Mouse (Mus musculus) urinary bladder, adult 2 months (tissue): ENCODE data around the gene Rnf114. TPM values are rescaled to one million over a fixed set of nuclear protein-coding genes. Genes with fewer than 3 reads are reported as not detected.

ENCODE experiments used
- DNase-seq: peaks from one replicate; pipeline ENCODE4 v3.0.0; 2022; ENCODE audit warnings: low spot score
- polyA plus RNA-seq: library from polyadenylated mRNA; depleted of rRNA; stranded (reverse); fragments of >200 nt; gene quantifications from 2 replicates; pipeline ENCODE4 v1.2.3, GENCODE M21; 2012

Gene Rnf114
- polyA plus RNA-seq, 1 experiment: 78.6 TPM

DNA sequence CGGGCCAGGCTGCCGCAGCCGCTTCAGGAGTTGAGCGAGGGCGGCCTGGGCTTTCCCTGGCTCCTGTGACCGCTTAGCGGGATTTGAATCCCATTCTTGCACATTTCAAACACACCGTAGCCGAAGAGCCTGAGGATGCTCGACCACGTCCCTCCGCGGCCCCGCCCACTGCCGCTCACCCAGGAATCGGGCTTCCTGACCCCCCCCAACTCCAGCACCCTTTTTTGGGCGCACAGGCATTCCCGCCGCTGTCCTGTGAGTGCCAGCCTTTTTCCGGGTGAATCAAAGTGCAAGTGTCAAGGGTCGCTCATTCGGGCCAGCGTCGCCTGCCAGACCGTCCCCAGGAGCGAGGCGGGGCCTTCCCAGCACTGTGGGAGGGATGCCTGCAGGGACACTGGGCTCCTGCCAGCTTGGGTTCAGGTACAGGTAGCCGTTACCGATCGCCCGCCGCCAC lies 11.5 kb downstream of the Rnf114 start:
- peak; percentile 55 for DNase-seq

DNA sequence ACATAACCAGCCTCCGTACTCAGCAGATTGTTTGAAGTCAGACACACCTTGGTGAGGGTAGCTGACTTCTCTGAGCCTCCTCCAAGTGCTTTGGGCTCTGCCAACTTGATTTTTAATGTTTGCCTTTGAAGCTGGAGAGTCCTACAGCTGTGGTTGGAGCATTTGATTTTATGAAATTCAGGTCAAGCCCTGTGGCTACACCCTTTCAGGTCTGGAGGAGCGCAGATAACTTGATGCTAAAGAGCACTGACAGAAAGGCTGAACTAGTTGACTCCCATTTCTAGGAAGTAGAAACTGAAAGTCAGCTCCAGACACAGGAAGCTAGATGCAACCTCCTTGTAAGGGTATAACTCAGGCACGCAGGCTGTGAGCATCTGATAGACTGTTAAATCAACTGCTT lies 12.7 kb downstream of the Rnf114 start:
- DNase-seq: no peak

DNA sequence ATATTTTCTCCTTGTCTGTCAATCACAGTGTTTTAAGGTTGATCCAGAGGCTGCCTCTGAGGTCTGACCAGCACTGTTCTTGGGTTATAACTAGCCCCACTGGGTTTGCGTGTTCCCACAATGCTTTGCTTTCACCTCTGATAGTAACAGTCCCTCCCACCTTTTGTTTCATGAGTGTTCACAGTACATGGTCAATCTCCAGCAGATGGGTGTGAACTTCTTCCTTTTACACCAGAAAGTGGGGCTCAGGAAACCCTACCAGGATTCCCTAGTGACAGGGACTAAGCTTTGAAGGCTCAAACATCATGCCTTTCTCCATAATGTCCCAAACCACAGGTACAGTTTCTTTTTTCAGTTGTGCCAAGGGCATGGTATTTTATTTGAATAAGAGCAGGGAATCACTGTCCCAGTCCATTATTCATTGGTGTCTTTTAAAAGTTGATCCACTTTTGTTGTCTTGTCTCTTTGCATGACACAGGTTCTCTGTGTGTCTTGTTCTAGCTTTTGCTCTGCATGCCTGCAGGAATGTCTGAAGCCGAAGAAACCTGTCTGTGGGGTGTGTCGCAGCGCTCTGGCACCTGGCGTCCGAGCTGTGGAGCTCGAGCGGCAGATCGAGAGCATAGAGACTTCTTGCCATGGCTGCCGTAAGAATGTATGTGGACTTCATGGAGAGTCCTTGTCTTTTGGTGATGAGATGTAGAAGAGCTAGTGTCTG lies 14.3 kb downstream of the Rnf114 start:
- DNase-seq: no peak

DNA sequence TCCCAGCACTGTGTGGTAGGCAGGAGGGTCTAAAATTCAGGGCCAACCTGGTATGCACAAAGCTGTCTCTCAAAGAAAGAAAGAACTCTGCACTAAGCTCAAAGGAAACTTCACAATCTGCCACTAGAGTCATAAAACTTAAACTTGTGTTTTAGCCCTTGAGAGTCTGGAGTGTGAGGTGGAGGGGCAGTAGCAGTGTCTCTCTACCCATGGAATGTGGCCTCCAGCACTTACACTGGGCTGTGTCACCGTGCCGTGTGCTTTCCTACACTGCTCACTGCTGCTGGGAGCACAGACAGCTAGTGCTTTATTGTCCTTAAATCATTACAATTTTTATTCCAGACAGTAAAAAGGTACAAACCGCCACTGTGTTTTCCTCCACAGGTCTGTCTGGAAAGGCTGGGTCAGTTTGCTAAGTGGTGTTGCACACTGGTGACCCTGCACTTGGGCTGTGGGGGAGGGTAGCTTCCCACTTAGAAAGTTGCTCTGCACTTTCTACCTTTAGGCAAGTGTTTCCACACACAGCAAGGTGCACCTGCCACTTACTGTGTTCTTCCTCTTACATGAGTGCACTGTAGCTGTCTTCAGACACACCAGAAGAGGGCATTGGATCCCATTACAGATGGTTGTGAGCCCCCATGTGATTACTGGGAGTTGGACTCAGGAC lies 15.4 kb downstream of the Rnf114 start:
- DNase-seq: no peak

DNA sequence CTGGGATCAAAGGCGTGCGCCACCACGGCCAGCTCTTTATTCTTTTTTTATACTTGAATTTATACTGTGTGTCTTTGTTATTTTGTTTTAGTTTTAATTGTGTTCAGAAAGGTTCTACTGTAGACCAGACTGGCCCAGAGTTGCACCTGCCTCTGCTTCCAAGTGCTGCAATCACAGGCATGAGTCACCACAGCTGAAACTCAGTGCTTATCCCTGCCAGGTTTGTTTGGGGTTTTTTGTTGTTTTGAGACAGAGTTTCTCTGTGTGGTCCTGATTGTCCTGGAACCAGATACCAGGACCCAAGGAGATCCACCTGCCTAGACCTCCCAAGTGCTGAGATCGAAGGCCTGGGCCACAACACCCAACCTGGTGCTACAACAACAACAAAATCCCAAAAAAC lies 16.1 kb downstream of the Rnf114 start:
- no peak for DNase-seq

DNA sequence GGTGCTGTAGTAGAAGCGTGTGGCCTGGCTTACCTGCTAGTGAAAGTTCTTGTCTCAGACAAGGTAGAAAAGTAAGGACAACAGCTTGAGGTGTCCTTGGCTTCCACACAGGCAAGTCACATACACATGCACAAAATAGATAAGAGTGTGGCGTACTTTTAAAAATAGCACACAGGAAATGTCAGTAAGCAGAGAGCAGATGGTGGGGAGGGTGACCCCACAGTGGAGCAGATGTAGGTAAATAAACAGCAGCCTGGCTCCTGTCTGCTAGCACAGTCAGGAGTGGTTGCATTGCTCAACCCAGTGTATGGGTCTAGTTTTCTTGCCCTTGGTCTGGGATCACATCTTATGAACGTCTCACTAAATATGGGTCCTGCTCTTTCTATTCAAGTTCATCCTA lies 18.0 kb downstream of the Rnf114 start:
- no peak for DNase-seq

DNA sequence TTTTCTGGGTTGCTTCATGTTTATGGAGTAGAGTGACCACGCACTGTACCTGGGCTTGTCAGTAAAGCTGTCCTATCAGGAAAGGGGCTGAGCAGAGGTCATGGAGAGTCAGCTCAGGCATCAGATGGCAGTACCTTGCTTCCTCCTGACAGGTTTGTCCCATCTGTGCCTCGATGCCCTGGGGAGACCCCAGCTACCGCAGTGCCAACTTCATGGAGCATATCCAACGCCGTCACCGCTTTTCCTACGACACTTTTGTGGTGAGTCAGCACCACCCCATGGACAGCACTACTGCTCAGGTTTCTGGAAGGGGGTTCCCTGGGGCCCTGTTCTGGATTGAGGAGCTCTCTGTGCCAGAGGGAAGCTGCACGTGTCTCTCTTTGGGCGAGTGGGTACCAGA lies 19.9 kb downstream of the Rnf114 start:
- DNase-seq: no peak

DNA sequence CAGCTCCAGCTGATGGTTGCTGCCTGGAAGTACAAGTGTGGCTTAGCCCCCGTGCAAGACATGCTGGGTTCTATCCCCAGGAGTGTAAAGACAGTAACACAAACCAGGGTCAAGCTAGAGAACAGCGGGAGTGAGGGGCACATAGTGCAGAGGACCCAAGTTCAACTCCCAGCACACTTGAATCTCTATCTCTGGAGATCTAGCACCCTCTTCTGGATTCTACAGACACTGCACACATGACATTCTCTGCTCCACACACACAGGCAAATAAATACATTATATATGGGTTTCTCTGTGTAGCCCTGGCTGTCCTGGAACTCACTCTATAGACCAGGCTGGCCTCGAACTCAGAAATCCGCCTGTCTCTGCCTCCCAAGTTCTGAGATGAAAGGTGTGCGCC lies 20.5 kb downstream of the Rnf114 start:
- no peak for DNase-seq

DNA sequence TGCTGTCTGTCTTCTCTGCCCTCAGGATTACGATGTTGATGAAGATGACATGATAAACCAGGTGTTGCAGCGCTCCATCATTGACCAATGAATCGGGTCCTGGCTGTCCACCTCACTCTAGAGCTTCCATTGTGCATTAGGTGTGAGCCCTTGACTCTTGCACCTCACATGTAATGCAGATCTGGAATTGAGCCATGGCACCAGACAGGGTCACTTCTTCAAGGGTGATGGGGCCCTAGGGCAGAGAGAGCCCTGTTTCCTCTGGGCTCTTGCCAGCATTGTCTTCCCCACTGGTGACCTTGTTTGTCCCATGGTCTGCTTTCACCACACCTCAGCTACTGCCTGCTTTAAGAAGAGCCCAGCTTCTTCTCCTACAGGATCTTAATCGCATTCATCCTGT lies 22.2 kb downstream of the Rnf114 start:
- DNase-seq: no peak

DNA sequence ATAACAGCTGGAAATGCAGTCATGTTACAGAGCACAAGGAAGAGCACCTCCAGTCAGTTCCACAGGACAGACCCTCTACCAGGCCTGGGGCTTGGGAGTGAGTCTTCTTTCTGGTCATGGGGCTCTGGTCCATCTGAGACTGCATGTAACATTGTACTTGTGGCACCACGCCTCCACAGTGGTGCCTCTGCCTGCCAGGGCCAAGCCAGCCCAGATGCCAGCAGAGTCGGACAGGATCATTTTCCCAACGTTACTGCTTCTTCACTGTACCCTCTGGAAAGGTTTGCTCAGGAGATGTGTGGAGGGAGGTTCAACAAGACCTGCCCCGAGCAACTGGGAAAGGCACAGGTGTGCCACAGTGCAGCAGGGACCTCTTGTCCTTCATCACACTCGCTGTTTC lies 23.2 kb downstream of the Rnf114 start:
- no peak for DNase-seq

DNA sequence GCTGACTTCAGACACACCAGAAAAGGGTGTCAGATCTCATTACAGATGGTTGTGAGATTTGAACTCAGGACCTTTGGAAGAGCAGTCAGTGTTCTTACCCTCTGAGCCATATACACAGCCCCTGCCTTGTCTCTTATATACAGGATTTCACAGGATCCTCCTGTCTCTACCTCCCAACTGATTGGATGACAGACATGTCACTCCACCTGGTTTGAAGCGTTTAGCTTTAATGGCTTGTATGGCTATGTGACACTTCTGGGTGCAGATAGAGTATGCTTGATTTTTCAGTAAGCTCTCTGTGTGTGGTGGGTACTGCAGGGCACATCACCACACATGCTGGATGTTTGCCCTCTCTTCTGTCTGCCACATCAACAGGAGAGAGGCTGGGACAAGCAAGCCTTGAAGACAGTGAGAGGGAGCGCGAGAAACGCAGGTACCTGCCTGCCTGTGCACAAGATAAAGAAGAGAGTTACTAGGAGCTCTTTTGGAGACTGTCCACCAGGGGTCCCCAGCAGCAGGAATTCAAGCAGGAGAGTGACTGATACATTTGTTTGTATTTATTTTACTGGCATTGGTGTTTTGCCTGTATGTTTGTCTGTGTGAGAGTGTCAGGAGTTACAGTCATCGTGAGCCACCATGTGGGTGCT lies 27.3 kb downstream of the Rnf114 start:
- no peak for DNase-seq

DNA sequence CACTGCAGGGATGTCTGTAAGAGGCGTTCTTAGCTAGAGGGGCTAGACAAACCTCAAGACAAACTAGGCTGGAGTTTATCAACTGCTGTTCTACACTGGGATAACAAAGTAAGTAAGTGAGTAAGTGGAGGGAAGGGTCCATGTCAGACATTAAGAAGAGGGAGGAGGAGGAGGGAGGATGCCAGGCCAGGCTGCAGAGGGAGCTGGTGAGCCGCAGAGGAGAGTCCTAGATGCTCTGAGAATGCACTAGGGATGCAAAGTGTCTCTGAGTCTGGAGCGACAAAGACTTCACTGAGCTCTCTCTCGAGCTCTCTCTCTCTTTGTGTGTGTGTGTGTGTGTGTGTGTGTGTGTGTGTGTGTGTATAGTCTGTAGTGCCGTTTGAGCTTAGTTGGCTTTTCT lies 35.8 kb downstream of the Rnf114 start:
- DNase-seq: no peak

DNA sequence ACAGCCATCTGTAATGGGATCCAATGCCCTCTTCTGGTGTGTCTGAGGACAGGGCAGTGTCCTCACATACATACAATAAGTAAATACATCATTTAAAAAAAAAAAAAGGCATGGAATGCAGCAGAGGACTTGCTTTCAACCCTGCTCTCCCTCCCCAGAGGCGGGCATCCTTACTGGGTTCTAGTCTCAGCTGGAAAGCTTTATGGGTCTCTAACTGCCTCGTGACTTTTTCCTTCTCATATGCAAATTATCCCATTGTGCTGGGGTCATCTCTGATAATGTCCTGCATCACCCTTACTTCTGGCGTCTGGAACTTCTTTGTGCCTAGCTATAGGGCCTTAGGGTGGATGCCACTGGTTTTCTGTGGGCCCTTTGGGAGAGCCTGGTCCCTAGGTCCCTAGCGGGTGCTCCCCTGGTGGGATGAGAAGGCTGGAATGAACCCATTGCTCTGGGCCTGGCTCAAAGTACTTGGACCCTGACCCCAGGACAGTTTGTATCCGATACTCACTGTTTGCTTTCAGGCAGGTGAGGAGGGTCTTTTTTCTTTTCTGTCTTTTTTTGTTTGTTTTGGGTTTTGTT lies 37.6 kb downstream of the Rnf114 start:
- DNase-seq: no peak

DNA sequence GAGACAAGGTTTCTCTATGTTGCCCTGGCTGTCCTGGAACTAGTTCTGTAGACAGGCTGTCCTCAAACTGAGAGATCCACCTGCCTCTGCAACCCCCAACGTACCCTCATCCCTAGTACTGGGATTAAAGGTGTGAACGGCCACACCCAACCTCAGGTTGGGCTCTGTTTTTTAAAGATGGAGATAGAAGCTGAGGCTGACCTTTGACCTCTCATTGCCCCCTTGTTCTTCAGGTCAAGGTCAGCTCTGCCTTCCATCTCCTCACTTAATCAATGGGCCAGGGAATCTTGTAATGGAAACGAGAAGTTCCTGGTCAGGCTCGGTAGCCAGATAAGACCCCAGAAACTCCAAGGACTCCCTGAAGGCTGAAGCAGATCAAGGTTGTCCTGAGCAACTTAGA lies 38.1 kb downstream of the Rnf114 start:
- DNase-seq: no peak

DNA sequence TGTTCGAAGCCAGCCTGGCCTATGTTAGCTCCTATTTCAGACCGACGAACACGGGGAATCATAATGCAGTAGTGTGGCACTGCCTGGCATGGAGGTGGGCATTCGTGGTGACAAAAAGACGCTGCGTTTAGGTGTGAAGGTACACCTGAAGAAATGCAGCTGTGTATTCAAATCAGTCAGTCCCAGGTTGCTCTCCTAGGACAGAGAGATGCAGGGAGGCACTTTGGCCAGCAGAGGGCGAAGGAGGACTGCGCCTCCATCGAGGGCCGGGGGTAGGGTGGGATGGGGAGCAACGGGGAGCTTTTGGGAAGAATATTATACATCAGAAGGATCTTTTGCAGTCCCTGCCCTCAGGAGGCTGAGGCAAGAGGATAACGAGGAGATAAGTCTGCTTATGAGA lies 39.7 kb downstream of the Rnf114 start:
- no peak for DNase-seq

DNA sequence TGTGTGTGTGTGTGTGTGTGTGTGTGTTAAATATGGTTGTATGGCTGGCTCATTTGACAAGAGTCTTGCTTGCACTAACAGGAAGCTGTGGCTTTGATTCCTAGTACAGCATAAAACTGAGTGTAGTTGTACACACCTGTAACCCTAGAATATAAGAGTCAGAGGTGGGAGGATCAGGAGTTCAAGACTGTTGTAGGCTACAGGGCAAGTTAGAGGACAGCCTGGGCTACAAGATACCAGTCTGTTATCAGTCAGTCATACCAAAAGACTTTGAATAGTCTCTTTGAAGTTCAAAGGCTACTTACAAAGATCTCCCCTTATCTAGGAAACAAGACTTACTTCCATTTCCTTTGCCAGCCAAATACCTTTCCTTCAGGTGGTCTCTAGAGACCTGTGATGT lies 41.4 kb downstream of the Rnf114 start:
- DNase-seq: no peak

DNA sequence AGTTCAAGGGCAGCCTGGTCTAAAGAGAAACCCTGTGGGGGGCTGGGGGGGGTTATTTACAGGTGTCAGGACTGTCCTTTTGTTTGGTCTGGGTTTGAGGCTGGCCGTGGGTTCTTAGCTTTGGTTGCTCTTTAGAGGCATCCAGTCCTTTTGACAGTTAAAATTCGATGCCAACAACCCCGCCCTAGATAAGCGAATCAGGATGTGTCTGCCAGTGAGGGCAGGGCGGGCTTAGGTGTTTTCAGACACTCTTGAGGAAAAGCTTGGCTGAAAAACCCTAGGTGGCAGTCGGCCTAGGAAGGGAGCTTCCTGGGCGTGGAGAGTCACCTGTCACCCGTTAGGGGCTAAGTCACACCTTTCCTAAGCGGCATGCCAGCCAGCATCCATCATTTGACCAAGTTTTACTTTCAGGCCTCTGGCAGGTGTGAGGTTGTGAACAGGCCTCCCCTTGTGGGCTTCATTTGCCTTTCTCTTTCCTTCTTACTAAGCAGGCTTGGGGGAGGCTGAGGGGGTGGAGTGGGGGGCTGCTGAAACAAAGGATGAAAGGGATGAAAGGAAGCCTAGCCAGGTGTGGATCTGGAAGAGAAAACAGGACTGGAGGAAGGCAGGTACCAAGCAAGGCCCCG lies 44.0 kb downstream of the Rnf114 start:
- no peak for DNase-seq

DNA sequence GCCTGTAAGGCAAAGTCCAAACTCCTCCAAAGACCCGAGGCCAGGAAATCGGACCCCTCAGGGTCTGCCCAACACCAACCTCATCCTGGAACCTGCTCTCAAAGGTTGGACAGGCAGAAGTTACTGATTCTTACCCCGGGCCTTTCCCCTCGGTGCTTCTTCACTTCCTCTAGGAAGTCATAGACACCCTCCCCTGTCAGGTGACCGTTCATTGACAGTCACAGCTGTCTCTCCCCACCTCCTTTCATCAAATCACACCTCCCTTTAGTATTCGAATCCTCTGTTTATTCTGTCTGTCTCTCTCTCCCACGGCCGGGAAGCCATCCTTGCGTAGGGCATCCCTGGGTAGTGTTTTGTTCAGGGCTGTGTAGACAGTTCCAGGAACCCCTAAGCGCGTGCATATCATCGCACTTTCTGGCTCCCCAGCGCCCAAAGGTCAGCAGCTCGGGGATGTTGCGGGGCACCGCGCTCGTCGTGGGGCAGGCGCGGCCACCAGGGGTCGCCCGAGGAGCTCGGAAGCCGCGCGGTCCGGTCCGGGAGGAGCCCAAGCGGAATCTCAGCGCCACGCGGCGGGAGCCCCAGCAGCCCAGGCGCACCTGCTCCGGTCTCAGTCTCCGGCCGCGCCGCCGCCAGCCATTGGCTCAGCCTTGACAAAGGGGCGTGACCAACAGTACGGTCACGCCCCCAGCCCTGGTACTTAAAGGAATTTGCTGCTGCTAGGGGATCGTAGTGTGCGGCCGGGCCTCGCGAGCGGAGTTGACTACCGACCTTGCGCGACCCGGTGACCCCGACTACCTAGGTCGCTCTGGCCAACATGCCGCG lies 45.2 kb downstream of the Rnf114 start, which contains the start of gene Snai1:
Gene Snai1, plus strand, starts transcription at position 720 of the 822 bp plus-strand sequence.
- peak; percentile 83 for DNase-seq

DNA sequence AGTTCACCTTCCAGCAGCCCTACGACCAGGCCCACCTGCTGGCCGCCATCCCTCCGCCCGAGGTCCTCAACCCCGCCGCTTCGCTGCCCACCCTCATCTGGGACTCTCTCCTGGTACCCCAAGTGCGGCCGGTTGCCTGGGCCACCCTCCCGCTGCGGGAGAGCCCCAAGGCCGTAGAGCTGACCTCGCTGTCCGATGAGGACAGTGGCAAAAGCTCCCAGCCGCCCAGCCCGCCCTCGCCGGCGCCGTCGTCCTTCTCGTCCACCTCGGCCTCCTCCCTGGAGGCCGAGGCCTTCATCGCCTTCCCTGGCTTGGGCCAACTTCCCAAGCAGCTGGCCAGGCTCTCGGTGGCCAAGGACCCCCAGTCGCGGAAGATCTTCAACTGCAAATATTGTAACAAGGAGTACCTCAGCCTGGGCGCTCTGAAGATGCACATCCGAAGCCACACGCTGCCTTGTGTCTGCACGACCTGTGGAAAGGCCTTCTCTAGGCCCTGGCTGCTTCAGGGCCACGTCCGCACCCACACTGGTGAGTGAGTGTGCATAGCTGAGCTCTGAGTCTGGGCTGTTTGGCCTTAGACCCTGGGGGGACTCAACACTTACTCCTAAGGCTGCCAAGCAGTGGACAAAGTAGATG lies 46.3 kb downstream of the Rnf114 start:
- no peak for DNase-seq

DNA sequence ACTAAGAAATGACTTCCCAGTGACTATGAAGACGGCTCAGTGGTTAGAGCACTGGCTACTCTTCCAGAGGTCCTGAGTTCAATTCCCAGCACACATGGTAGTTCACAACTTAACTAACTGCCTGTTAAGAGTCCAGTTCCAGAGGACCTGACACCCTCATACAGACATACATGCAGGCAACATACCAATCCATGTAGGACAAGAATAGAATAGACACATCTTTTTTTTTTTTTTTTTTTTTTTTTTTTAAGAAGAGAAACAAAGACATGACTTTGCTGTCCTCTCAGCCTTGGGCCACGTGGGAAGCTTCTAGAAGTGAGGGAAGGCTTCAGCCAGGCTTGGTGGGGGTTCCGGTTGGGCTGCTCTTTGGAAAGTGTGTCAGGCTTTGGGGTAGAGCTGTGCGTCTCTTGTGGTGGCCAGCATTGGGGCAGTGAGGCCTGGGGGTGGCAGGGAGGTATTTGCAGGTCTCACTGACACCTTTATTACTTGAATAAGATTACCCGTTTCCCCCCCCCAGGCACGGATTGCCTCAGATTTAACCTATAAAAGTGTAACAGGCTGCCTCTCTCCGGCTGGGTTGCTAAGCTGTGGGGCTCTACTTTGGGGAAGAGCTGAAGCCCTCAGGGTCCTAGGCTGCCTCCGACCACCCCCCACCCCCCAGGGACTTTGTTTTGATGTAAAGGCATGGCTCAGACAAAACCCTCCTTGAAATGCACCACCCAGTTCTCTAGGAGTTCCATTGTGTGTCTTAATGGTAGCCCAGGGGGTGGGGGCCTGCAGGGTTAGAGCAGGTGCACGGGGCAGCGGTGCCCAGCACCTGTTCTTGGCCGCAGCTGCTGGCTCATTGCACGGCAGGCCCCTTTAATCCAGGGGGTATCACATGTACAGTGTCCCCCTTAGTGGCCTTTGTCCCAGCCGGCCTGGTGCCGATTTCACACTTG lies 47.4 kb downstream of the Rnf114 start:
- DNase-seq: no peak
